Mouse (Mus musculus): ENCODE results near the gene Skap1. TPM values are rescaled to one million over a fixed set of nuclear protein-coding genes. Genes with fewer than 3 reads are reported as not detected.
"Not testable (repeated sequence)": the region's sequence is repeated elsewhere in the genome, so short reads cannot be mapped to it uniquely, and the experiment has no call there.

The Skap1 gene
- polyA plus RNA-seq, 1 experiment: 2.3 TPM

DNA sequence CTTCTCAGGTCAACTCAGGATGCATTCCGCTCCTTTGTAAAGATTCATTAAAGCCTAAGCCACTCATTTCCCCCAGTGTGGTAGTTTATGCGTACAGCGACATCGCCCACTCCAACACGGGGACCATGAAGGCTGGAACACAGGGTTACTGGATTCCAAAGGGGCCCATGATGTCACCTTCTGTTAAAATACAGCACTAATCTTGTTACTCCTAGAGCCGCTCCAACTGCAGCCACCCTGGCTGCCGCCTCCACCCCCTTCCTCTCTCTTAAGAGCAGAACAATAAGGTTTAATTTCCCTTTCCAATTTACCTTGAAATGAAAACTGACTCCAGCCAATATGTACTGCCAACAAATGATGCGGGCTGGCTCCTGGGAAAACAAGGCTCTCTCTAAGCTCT, 310.7 kb downstream of the Skap1 start:
- TF ChIP-seq POLR2A (IDR thresholded peaks at IDR 0.05; ENCODE audit: borderline replicate concordance, extremely low read depth, insufficient read depth, insufficient read length, poor library complexity, severe bottlenecking): no peak
- no peak for TF ChIP-seq CTCF (IDR thresholded peaks at IDR 0.05; ENCODE audit: borderline replicate concordance, extremely low read depth, insufficient read depth, insufficient read length)
- DNase-seq (ENCODE audit: low read depth): no peak

DNA sequence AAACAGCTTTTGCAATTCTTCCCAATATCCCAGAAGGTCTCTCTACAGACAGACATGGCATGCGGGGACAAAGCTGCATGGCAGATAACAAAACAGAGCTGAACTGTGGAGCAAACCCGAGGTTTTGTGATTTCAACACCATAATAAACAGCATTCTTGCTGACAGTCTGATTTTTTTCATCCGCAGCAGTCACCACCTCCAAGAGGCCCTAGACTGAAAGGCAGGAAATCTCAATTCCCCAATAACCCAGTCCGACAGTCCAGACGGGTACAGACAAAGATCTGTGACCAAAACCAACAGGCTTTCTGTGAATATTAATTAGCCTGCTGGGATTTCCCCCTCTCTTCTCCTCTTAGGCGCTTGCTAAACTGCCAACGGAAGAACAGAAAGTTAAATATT, 311.3 kb downstream of the Skap1 start:
- no peak for TF ChIP-seq CTCF (IDR thresholded peaks at IDR 0.05; ENCODE audit: borderline replicate concordance, extremely low read depth, insufficient read depth, insufficient read length)
- no peak for TF ChIP-seq POLR2A (IDR thresholded peaks at IDR 0.05; ENCODE audit: borderline replicate concordance, extremely low read depth, insufficient read depth, insufficient read length, poor library complexity, severe bottlenecking)
- DNase-seq (ENCODE audit: low read depth): no peak

DNA sequence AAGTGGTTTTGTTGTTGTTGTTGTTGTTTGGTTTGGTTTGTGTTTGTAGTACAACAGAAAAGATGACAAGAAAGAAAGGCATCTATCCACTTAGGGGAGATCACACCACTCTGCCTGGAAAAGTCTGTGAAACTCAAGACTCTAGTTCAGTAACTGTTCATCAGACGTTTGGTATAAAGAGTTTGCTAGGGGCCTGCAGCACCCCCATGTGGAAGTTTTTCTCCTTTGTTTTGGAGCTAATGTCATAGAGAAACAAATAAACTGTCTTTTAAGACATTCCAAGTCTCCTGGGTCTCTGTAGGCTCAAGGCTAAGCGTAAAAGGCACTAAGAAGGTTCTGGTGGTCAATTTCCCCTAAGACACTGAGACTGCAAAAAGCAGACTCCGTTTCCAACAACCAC, 311.7 kb downstream of the Skap1 start:
- TF ChIP-seq POLR2A (IDR thresholded peaks at IDR 0.05; ENCODE audit: borderline replicate concordance, extremely low read depth, insufficient read depth, insufficient read length, poor library complexity, severe bottlenecking): no peak
- TF ChIP-seq CTCF (IDR thresholded peaks at IDR 0.05; ENCODE audit: borderline replicate concordance, extremely low read depth, insufficient read depth, insufficient read length): no peak
- no peak for DNase-seq (ENCODE audit: low read depth)

DNA sequence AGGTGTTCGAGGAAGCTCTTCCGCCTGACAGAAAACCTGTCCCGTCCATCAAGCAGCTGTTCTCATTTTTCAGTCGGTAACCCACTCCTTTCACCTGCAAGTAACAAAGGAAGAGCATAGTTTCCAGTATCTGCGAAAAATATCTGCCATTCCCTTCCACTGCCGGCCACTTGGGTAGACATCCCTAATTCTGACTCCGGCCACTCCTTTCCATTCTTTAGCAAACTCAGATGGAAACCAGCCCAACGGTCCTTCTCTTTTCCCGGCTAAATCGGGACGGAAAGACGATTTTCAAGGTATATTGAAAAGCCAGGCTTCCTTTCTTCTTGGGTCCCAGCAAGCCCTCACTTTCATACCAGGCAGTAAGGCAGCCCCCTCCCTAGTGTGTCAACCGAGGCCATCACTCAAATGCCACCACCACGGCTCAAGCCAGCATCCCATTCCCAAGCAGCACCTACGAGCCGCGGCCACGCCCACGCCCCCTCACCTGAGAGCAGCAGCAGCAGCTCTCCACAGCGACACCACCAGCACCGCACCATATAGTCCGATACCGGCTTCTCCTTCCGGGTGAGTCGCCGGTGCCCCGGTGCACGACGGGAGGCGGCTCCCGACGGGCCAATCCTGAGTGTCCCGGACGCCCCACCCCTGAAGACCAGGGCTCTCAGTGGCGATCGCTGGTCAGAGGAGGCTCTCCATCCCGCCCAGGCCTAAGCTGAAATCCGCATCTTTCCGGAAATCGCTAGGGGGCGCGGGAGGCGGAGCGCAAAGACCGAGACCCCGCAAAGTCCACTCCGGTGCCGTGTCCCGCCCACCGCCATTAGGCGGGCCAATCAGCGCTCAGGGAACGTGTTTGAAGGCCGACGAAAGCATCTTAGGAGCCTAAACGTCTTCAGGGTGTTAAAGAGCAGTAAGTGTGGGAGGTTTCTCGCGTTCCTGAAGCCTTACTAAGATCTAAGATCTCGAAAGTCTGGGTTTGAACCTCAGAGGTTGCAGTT, 312.9 kb downstream of the Skap1 start, which contains the start of gene Snx11:
Gene Snx11 (minus strand): TSS at position 592 of the 995 bp plus-strand sequence.
- peak; percentile 99 for DNase-seq (ENCODE audit: low read depth)
- peak; percentile 65; the same call in 1 of the 2 replicates for TF ChIP-seq POLR2A (IDR thresholded peaks at IDR 0.05; ENCODE audit: borderline replicate concordance, extremely low read depth, insufficient read depth, insufficient read length, poor library complexity, severe bottlenecking)
- TF ChIP-seq CTCF (IDR thresholded peaks at IDR 0.05; ENCODE audit: borderline replicate concordance, extremely low read depth, insufficient read depth, insufficient read length): peak; percentile 68

DNA sequence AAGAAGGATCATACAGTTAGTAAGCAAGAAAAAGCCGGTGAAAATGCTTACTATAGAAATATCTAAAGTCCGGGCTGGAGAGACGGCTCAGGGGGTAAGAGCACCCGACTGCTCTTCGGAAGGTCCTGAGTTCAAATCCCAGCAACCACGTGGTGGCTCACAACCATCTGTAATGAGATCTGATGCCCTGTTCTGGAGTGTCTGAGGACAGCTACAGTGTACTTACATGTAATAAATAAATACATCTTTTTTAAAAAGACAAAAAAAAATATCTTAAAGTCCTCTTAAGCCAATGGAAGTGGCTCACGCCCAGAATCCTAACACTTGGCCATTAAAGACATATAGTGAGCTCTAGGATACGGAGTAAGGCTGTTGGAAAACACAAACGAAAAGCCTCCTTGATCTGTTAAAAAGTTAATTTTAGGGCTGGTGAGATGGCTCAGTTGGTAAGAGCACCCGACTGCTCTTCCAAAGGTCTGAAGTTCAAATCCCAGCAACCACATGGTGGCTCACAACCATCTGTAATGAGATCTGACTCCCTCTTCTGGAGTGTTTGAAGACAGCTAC, 313.8 kb downstream of the Skap1 start:
- not testable (repeated sequence) for DNase-seq (ENCODE audit: low read depth)

DNA sequence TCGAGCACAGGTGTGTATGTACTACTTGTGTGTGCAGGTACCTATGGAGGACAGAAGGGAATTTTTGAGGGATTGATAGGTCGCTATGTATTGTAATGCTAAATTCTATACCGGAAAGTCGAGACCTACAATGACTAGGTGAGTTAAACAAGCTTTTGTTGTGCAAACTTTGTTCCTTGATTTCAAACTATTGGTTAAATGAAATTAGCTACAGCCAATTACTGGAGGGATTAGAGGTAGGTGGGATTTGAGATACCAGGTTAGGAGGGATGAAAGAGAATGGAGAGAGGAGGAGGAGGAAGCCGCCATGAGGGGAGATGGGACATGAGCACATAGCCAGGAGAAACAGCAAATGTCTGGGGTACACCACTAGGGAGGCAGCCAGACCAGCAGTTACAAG, 315.9 kb downstream of the Skap1 start:
- no peak for TF ChIP-seq CTCF (IDR thresholded peaks at IDR 0.05; ENCODE audit: borderline replicate concordance, extremely low read depth, insufficient read depth, insufficient read length)
- DNase-seq (ENCODE audit: low read depth): no peak

DNA sequence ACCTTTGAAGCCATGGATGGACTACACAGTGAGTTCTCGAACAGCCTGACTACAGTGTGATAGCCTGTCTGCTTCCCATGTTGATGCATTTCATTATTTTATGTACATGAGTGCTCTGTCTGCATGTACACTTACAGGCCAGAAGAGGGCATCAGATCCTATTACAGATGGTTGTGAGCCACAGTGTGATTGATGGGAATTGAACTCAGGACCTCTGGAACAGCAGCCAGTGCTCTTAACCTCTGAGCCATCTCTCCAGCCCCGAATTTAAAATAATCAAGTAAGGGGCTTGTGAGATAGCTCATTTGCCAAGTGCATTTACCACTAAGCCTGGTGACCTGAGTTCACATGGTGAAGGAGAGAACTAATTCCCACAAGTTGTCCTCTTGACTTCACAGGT, 317.0 kb downstream of the Skap1 start:
- TF ChIP-seq POLR2A (IDR thresholded peaks at IDR 0.05; ENCODE audit: borderline replicate concordance, extremely low read depth, insufficient read depth, insufficient read length, poor library complexity, severe bottlenecking): no peak
- TF ChIP-seq CTCF (IDR thresholded peaks at IDR 0.05; ENCODE audit: borderline replicate concordance, extremely low read depth, insufficient read depth, insufficient read length): peak; percentile 20; the same call in 1 of the 2 replicates
- no peak for DNase-seq (ENCODE audit: low read depth)

DNA sequence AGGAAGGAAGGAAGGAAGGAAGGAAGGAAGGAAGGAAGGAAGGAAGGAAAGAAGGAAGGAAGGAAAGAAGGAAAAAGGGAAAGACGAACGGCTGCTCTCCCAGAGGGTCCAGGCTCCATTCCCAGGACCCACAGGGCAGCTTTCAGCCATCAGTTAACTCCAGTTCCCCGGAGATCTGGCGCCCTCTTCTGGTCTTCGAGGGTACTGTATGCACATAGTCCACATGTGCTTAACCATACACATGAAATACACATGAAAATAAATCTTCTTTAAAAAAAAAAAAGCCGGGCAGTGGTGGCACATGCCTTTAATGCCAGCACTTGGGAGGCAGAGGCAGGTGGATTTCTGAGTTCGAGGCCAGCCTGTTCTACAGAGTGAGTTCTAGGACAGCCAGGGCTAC, 320.5 kb downstream of the Skap1 start:
- DNase-seq (ENCODE audit: low read depth): peak; percentile 71
- TF ChIP-seq CTCF (IDR thresholded peaks at IDR 0.05; ENCODE audit: borderline replicate concordance, extremely low read depth, insufficient read depth, insufficient read length): peak; percentile 76

DNA sequence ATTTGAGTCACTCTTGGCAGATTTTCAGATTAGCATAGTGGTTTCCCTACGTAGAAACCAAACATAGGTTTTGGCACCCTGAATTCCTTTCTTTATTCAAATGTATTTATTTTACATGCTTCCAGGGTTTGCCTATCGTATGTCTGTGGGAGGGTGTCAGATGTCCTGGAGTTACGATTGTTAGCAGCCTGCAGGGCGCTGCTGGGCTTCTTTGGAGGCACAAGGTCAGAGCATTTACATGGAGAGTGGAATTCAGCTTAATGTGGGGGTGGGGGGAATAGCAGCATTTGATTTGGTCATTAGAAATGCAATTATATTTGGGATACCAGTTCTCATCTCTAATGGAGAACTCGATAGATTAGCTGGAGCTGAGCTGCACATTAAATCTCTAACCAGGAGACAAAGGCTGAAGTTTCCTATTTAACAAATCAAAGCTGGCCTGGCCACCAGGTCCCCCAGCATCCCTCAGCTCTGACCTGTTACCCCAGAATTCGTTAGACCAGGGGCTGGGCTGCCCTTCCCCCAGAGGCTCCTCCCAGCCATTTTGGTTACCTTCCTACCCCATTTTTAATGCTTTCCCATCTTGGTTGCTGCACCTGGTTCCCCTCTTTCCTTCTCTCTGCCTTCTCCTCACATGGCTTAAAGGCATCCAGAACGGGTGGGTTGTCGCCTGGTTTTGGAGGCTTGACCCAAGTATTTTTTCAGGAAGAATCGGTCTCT, 322.5 kb downstream of the Skap1 start:
- DNase-seq (ENCODE audit: low read depth): no peak
- TF ChIP-seq CTCF (IDR thresholded peaks at IDR 0.05; ENCODE audit: borderline replicate concordance, extremely low read depth, insufficient read depth, insufficient read length) (no peak), POLR2A (IDR thresholded peaks at IDR 0.05; ENCODE audit: borderline replicate concordance, extremely low read depth, insufficient read depth, insufficient read length, poor library complexity, severe bottlenecking) (no peak)

DNA sequence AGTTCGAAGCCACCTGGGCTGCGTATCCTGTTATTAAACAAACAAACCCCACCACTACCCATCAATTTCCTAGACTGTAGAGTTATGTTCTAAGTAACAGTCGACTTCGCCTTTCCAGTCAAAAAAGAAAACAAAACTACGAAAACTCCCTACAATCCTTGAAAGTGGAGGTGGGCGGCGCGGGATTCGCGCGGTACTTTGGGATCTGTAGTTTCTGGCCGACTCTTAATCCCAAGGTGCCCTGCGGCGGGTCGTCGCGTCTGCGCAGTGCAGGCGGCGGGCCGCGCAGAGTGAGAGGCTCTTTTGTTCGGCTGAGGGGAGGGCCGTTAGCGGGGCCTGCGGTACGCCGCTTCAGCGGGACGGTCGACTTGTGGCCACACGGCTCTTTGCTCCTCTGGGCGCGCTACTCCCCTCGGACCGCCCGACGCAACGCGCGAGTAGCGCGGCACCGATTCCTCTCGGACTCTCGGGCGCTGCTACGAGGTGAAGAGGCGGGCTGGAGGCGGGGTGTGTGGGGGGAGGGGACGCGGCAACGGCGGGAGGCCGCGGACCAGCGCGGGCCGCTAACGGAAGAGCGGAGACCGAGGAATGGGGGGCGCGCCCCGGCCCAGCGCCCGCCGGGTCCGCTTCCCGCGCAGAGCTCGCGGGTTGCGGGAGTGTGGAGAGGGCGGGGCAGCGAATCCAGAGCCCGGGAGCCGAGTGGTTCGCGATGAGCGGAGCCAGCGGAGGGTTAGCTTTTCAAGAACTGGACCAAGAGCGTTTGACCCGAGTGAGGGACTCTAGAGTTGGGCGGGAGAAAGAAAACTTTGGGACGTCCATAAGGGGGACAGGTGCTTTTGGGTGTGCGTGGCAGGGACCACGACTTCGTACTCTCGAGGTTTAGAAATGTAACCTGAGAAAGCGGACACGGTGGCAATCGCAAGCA, 324.7 kb downstream of the Skap1 start, which contains the start of gene Cbx1:
Gene Cbx1 (plus strand): TSS at position 257 of the 925 bp plus-strand sequence.
- DNase-seq (ENCODE audit: low read depth): peak; percentile 97
- TF ChIP-seq CTCF (IDR thresholded peaks at IDR 0.05; ENCODE audit: borderline replicate concordance, extremely low read depth, insufficient read depth, insufficient read length) (no peak), POLR2A (IDR thresholded peaks at IDR 0.05; ENCODE audit: borderline replicate concordance, extremely low read depth, insufficient read depth, insufficient read length, poor library complexity, severe bottlenecking) (peak; percentile 96)

DNA sequence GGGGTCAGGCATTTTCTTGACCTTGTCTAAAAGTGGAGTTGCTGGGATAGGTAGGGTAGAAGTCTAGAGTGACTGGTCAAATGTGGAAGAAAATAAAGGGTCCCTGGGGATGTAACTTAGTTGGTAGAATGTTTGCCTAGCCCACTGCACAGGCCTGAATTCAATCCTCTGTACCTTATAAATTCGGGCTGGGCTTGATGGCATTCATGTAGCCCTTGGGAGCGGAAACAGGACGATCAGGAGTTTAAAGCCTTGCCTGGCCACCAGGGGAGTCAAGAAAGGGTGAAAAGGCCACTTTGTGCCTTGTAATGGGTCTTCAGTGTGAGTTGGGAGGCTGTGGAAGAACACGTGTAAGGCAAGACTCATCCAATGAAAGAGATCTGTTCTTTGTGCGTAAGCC, 325.6 kb downstream of the Skap1 start:
- DNase-seq (ENCODE audit: low read depth): no peak
- TF ChIP-seq POLR2A (IDR thresholded peaks at IDR 0.05; ENCODE audit: borderline replicate concordance, extremely low read depth, insufficient read depth, insufficient read length, poor library complexity, severe bottlenecking) (no peak), CTCF (IDR thresholded peaks at IDR 0.05; ENCODE audit: borderline replicate concordance, extremely low read depth, insufficient read depth, insufficient read length) (no peak; the same call in 1 of the 2 replicates)
